Mouse (Mus musculus): ENCODE measurements around the gene Orai1. TPM values are rescaled to one million over a fixed set of nuclear protein-coding genes. Genes with fewer than 3 reads are reported as not detected.

The Orai1 gene
- polyA plus RNA-seq, 1 experiment = 68.0 TPM

DNA sequence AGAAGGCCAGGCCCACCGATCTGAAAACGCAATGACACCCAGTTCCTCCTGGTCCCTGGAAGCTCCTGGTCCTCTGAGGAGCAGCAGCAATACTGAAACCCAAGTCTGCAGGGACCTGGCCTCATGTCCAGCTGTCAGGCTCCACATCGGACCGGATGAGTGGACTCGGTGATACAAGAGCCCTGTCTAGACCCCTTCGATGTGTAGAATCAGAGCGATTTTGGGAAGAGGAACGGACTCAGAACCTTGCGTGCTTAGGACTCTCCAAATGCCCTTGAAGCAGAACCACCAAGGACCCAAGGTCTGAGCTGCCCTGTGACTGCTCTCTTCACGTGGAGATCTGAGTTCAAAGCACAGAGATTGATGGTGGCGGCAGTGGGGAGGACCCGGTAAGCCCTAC, 53.2 kb downstream of the Orai1 start, which contains the start of gene Tmem120b:
Gene Tmem120b, plus strand, starts transcription at position 301 of the 400 bp plus-strand sequence.
- Histone ChIP-seq H3K27me3 (ENCODE audit: control insufficient read depth, insufficient read depth, low read length) (no peaks in the 10 kb centered on the region), H3K27ac (ENCODE audit: control insufficient read depth, insufficient read depth, low read depth, low read length) (no peak within 1 kb of the TSS), H3K4me1 (ENCODE audit: control insufficient read depth, insufficient read depth, low read length) (no peaks in the 10 kb centered on the region), H3K4me3 (ENCODE audit: control insufficient read depth, low read depth, low read length) (no peak within 1 kb of the TSS), H3K36me3 (ENCODE audit: control insufficient read depth, insufficient read depth, low read length) (no peaks in the 10 kb centered on the region)
- TF ChIP-seq CTCF (IDR thresholded peaks at IDR 0.05; ENCODE audit: control insufficient read depth, insufficient read depth, insufficient replicate concordance, low read depth, low read length) = no peak
- no peak for TF ChIP-seq POLR2A (IDR thresholded peaks at IDR 0.05; ENCODE audit: control insufficient read depth, low read depth, low read length)

- Histone ChIP-seq H3K4me1 (ENCODE audit: control insufficient read depth, insufficient read depth, low read length) (no peaks in the 10 kb centered on the region), H3K36me3 (ENCODE audit: control insufficient read depth, insufficient read depth, low read length) (no peaks in the 10 kb centered on the region), H3K27ac (ENCODE audit: control insufficient read depth, insufficient read depth, low read depth, low read length) (no peak overlapping the region), H3K27me3 (ENCODE audit: control insufficient read depth, insufficient read depth, low read length) (no peaks in the 10 kb centered on the region), H3K4me3 (ENCODE audit: control insufficient read depth, low read depth, low read length) (no peak overlapping the region)
- TF ChIP-seq POLR2A (IDR thresholded peaks at IDR 0.05; ENCODE audit: control insufficient read depth, low read depth, low read length) (no peak), CTCF (IDR thresholded peaks at IDR 0.05; ENCODE audit: control insufficient read depth, insufficient read depth, insufficient replicate concordance, low read depth, low read length) (no peak)
Measured at GRCm38 (mm10) chr5:123068714-123069113, 53.8 kb downstream of the Orai1 start.

- H3K27me3 ChIP-seq (ENCODE audit: control insufficient read depth, insufficient read depth, low read length) = no peaks in the 10 kb centered on the region
- peak overlapping the region; percentile 79 for H3K4me3 ChIP-seq (ENCODE audit: control insufficient read depth, low read depth, low read length)
- no peak overlapping the region for H3K27ac ChIP-seq (ENCODE audit: control insufficient read depth, insufficient read depth, low read depth, low read length)
- peaks cover 15% of the 10 kb centered on the region for H3K4me1 ChIP-seq (ENCODE audit: control insufficient read depth, insufficient read depth, low read length)
- no peaks in the 10 kb centered on the region for H3K36me3 ChIP-seq (ENCODE audit: control insufficient read depth, insufficient read depth, low read length)
- TF ChIP-seq POLR2A (IDR thresholded peaks at IDR 0.05; ENCODE audit: control insufficient read depth, low read depth, low read length) (no peak; the same call in 1 of the 2 replicates), CTCF (IDR thresholded peaks at IDR 0.05; ENCODE audit: control insufficient read depth, insufficient read depth, insufficient replicate concordance, low read depth, low read length) (no peak)
Measured at GRCm38 (mm10) chr5:123075576-123076418, 60.9 kb downstream of the Orai1 start.

DNA sequence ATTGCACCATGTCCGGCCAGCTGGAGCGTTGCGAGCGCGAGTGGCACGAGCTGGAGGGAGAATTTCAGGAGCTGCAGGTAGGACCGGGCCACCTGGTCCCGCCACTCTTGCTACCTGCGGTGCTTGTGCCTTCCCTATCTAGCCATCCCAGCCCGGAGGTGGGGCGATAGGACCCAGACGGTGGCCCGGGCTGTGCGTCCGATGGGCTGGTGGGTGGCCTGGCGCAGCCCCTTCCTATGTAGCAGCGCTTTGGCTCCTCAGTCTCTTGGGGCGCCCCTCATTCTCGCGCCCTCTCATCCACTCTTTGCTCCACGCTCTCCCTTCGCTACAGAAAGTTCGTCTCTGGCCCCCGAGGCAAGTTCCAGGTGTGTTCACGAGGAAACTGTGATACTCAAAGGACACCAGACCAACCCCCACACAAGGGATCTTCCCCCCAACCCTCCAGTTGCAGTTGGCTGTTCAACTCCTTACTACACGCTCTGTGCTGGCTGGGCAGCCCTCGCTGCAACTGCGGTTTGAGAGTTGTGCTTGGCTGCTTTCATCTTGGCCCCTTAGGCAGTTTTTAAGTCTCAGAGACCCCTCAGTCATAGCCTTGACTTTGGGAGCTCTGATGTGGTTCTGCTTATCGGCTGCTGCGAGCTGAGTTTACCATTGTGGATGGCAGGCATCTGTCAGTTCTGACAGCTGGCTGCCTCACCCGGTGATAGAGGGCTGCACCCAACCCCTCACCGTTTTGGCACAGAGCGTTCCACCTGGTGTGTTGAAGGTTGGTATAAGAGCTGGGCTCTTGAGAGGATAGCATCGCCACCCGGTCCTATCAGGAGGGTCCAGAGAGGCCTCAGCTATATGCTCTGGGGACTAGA, 61.8 kb downstream of the Orai1 start:
- no peaks in the 10 kb centered on the region for H3K27me3 ChIP-seq (ENCODE audit: control insufficient read depth, insufficient read depth, low read length)
- H3K4me1 ChIP-seq (ENCODE audit: control insufficient read depth, insufficient read depth, low read length) = peaks cover 15% of the 10 kb centered on the region

GRCm38 (mm10) chr5:123079568-123079967, 64.7 kb downstream of the Orai1 start:
- no peak overlapping the region for H3K4me3 ChIP-seq (ENCODE audit: control insufficient read depth, low read depth, low read length)
- H3K36me3 ChIP-seq (ENCODE audit: control insufficient read depth, insufficient read depth, low read length) = no peaks in the 10 kb centered on the region
- no peaks in the 10 kb centered on the region for H3K27me3 ChIP-seq (ENCODE audit: control insufficient read depth, insufficient read depth, low read length)
- TF ChIP-seq POLR2A (IDR thresholded peaks at IDR 0.05; ENCODE audit: control insufficient read depth, low read depth, low read length) (no peak), CTCF (IDR thresholded peaks at IDR 0.05; ENCODE audit: control insufficient read depth, insufficient read depth, insufficient replicate concordance, low read depth, low read length) (no peak)
- H3K4me1 ChIP-seq (ENCODE audit: control insufficient read depth, insufficient read depth, low read length) = peaks cover 15% of the 10 kb centered on the region
- H3K27ac ChIP-seq (ENCODE audit: control insufficient read depth, insufficient read depth, low read depth, low read length) = no peak overlapping the region

More for the DNA sequence above, 61.8 kb downstream of the Orai1 start:
- TF ChIP-seq POLR2A (IDR thresholded peaks at IDR 0.05; ENCODE audit: control insufficient read depth, low read depth, low read length) (peak; percentile 27; the same call in 1 of the 2 replicates), CTCF (IDR thresholded peaks at IDR 0.05; ENCODE audit: control insufficient read depth, insufficient read depth, insufficient replicate concordance, low read depth, low read length) (no peak)
- H3K27ac ChIP-seq (ENCODE audit: control insufficient read depth, insufficient read depth, low read depth, low read length) = no peak overlapping the region
- H3K4me3 ChIP-seq (ENCODE audit: control insufficient read depth, low read depth, low read length) = peak overlapping the region; percentile 79
- no peaks in the 10 kb centered on the region for H3K36me3 ChIP-seq (ENCODE audit: control insufficient read depth, insufficient read depth, low read length)

DNA sequence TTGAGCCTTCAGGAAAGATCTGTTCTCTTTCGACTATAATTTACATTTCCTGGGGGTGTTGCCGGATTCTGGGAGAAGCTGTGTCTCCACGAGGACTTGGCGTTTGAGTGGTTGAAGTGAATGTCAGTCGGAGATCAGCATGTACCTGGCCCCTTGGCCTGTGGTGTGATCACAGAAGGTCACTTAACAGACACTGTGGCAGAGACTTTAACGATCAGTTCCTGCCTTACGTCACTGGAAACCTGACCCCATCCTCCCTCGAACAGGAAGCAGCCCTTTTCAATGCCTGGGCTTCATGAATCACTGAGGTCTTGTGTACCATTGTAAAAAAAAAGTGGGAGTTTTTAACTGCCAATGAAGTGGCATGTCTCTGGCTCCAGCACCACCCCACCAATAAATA, 65.2 kb downstream of the Orai1 start:
- no peak overlapping the region for H3K27ac ChIP-seq (ENCODE audit: control insufficient read depth, insufficient read depth, low read depth, low read length)
- no peaks in the 10 kb centered on the region for H3K27me3 ChIP-seq (ENCODE audit: control insufficient read depth, insufficient read depth, low read length)
- no peak for TF ChIP-seq CTCF (IDR thresholded peaks at IDR 0.05; ENCODE audit: control insufficient read depth, insufficient read depth, insufficient replicate concordance, low read depth, low read length)
- no peak for TF ChIP-seq POLR2A (IDR thresholded peaks at IDR 0.05; ENCODE audit: control insufficient read depth, low read depth, low read length)
- no peaks in the 10 kb centered on the region for H3K36me3 ChIP-seq (ENCODE audit: control insufficient read depth, insufficient read depth, low read length)
- peaks cover 15% of the 10 kb centered on the region for H3K4me1 ChIP-seq (ENCODE audit: control insufficient read depth, insufficient read depth, low read length)
- no peak overlapping the region for H3K4me3 ChIP-seq (ENCODE audit: control insufficient read depth, low read depth, low read length)

Other genes with a start within 250 kb of the Orai1 start
- gene Camkk2, start 235.7 kb upstream of the Orai1 start, polyA plus RNA-seq (2012; rRNA removed) = 18.9 and 22.3 TPM in 2 replicates
- gene Anapc5, start 193.7 kb upstream of the Orai1 start, polyA plus RNA-seq (2012; rRNA removed) = 109 and 115 TPM in 2 replicates
- gene Rnf34, start 165.0 kb upstream of the Orai1 start, polyA plus RNA-seq (2012; rRNA removed) = 23.2 and 27.3 TPM in 2 replicates
- gene Kdm2b, start 25.3 kb upstream of the Orai1 start, polyA plus RNA-seq (2012; rRNA removed) = 48.7 and 50.9 TPM in 2 replicates
- 272 and 285 TPM in 2 replicates for gene Morn3, start 31.9 kb downstream of the Orai1 start, polyA plus RNA-seq (2012; rRNA removed)
- 0.94 and 1.2 TPM in 2 replicates for gene Tmem120b, start 53.3 kb downstream of the Orai1 start, polyA plus RNA-seq (2012; rRNA removed)
- 0.78 and 1.1 TPM in 2 replicates for gene Rhof, start 117.6 kb downstream of the Orai1 start, polyA plus RNA-seq (2012; rRNA removed)
- gene Setd1b, start 127.1 kb downstream of the Orai1 start, polyA plus RNA-seq (2012; rRNA removed) = 11.3 and 13.7 TPM in 2 replicates
- gene Psmd9, start 154.3 kb downstream of the Orai1 start, polyA plus RNA-seq (2012; rRNA removed) = 36.3 and 37.1 TPM in 2 replicates
- gene Hpd, start 167.7 kb downstream of the Orai1 start, polyA plus RNA-seq (2012; rRNA removed) = 1.7 TPM in 2 replicates
- 45.1 and 46.7 TPM in 2 replicates for gene Wdr66, start 237.0 kb downstream of the Orai1 start, polyA plus RNA-seq (2012; rRNA removed)